Mouse (Mus musculus) forebrain, embryonic 10.5 days (tissue): ENCODE data around the gene Trim40. TPM values are rescaled to one million over a fixed set of nuclear protein-coding genes. Genes with fewer than 3 reads are reported as not detected.

Source experiments
- DNase-seq: peaks from one replicate; pipeline ENCODE4 v3.0.0-alpha.2; 2017; ENCODE audit warnings: low spot score; ENCODE audit errors: extremely low spot score
- H3K27ac ChIP-seq: fragments of 300-500 bp; sonication (generic); 2 replicates; pipeline ENCODE4 v1.5.1; 2016; ENCODE audit warnings: mild to moderate bottlenecking
- H3K27me3 ChIP-seq: fragments of 300-500 bp; sonication (generic); 2 replicates; pipeline ENCODE4 v1.6.1; 2016; ENCODE audit warnings: mild to moderate bottlenecking; ENCODE audit not compliant: poor library complexity, severe bottlenecking
- H3K36me3 ChIP-seq: fragments of 300-500 bp; sonication (generic); replicated peaks from 2 replicates; pipeline ENCODE4 v1.6.1; 2016; ENCODE audit warnings: mild to moderate bottlenecking, moderate library complexity
- H3K4me1 ChIP-seq: fragments of 300-500 bp; sonication (generic); 2 replicates; pipeline ENCODE4 v1.6.1; 2016
- H3K4me3 ChIP-seq: fragments of 300-500 bp; sonication (generic); 2 replicates; pipeline ENCODE4 v1.5.1; 2016; ENCODE audit warnings: mild to moderate bottlenecking, moderate library complexity
- H3K9me3 ChIP-seq: fragments of 300-500 bp; sonication (generic); 2 replicates; pipeline ENCODE4 v1.6.1; 2016; ENCODE audit warnings: mild to moderate bottlenecking, moderate library complexity
- WGBS: fragments of 180-500 bp; shearing (Covaris S2); methylation state at CpG from one replicate; pipeline ENCODE4 v1.1.7; 2016; 5-methylcytosine and 5-hydroxymethylcytosine counted together
- polyA plus RNA-seq: library from polyadenylated mRNA; unstranded; fragments of >200 nt; fragmentation: Nextera tagmentation; extraction: Ambion mirVana; gene quantifications from 2 replicates; pipeline ENCODE4 v1.2.1, GENCODE M21; 2016

Gene Trim40
- polyA plus RNA-seq, 1 experiment from 2014 or later, result not detected

- no peak overlapping the region for H3K27ac ChIP-seq
- no peak overlapping the region for H3K4me3 ChIP-seq
- H3K36me3 ChIP-seq, result peaks cover 51% of the 10 kb centered on the region
- no peaks in the 10 kb centered on the region for H3K27me3 ChIP-seq
- no peaks in the 10 kb centered on the region; the same call in 1 of the 2 replicates for H3K4me1 ChIP-seq
- DNase-seq, result no peak
- no peaks in the 10 kb centered on the region for H3K9me3 ChIP-seq
- WGBS, result 95% methylated on average over 2 of the region's 2 CpGs
These were observed 39.9 kb downstream of the Trim40 start for GRCm38 (mm10) chr17:36849992-36850391.

GRCm38 (mm10) chr17:36848911-36849310 is 41.0 kb downstream of the Trim40 start:
- H3K27me3 ChIP-seq, result no peaks in the 10 kb centered on the region
- no peak overlapping the region for H3K27ac ChIP-seq
- H3K4me1 ChIP-seq, result peaks cover 4% of the 10 kb centered on the region
- DNase-seq, result no peak
- no peak overlapping the region for H3K4me3 ChIP-seq
- H3K36me3 ChIP-seq, result peaks cover 40% of the 10 kb centered on the region
- H3K9me3 ChIP-seq, result no peaks in the 10 kb centered on the region
- 88% methylated on average over 5 of the region's 5 CpGs for WGBS

GRCm38 (mm10) chr17:36844725-36845124 is 45.2 kb downstream of the Trim40 start:
- H3K27me3 ChIP-seq, result no peaks in the 10 kb centered on the region
- H3K36me3 ChIP-seq, result peaks cover 16% of the 10 kb centered on the region; the same call in 1 of the 2 replicates
- H3K4me1 ChIP-seq, result peaks cover 6% of the 10 kb centered on the region
- no peak overlapping the region for H3K27ac ChIP-seq
- DNase-seq, result no peak
- WGBS, result 90% methylated on average over 1 of the region's 1 CpGs
- H3K9me3 ChIP-seq, result no peaks in the 10 kb centered on the region
- no peak overlapping the region for H3K4me3 ChIP-seq

GRCm38 (mm10) chr17:36844286-36844719 is 45.6 kb downstream of the Trim40 start:
- Histone ChIP-seq H3K4me1 (peaks cover 6% of the 10 kb centered on the region), H3K9me3 (no peaks in the 10 kb centered on the region), H3K27ac (no peak overlapping the region), H3K36me3 (peaks cover 16% of the 10 kb centered on the region; the same call in 1 of the 2 replicates), H3K4me3 (no peak overlapping the region), H3K27me3 (no peaks in the 10 kb centered on the region)
- DNase-seq, result no peak

- WGBS, result 84% methylated on average over 7 of the region's 7 CpGs
- Histone ChIP-seq H3K27me3 (no peaks in the 10 kb centered on the region), H3K36me3 (peaks cover 19% of the 10 kb centered on the region), H3K4me3 (no peak overlapping the region), H3K27ac (no peak overlapping the region), H3K9me3 (no peaks in the 10 kb centered on the region), H3K4me1 (peaks cover 6% of the 10 kb centered on the region; the same call in 1 of the 2 replicates)
- DNase-seq, result no peak
These were observed 46.2 kb downstream of the Trim40 start for GRCm38 (mm10) chr17:36843696-36844095.

- Histone ChIP-seq H3K9me3 (no peaks in the 10 kb centered on the region), H3K36me3 (peaks cover 14% of the 10 kb centered on the region), H3K4me3 (no peak overlapping the region), H3K27me3 (no peaks in the 10 kb centered on the region), H3K27ac (no peak overlapping the region), H3K4me1 (peaks cover 21% of the 10 kb centered on the region)
- DNase-seq, result no peak
These were observed 48.9 kb downstream of the Trim40 start for GRCm38 (mm10) chr17:36840961-36841445.

- H3K4me1 ChIP-seq, result peaks cover 24% of the 10 kb centered on the region
- H3K4me3 ChIP-seq, result no peak overlapping the region
- no peak overlapping the region for H3K27ac ChIP-seq
- 84% methylated on average over 3 of the region's 3 CpGs for WGBS
- no peak for DNase-seq
- H3K27me3 ChIP-seq, result no peaks in the 10 kb centered on the region
- H3K36me3 ChIP-seq, result peaks cover 14% of the 10 kb centered on the region
- no peaks in the 10 kb centered on the region for H3K9me3 ChIP-seq
These were observed 50.0 kb downstream of the Trim40 start for GRCm38 (mm10) chr17:36839931-36840330.

- H3K4me3 ChIP-seq, result no peak overlapping the region
- peaks cover 14% of the 10 kb centered on the region for H3K36me3 ChIP-seq
- no peak for DNase-seq
- WGBS, result 89% methylated on average over 5 of the region's 5 CpGs
- no peak overlapping the region for H3K27ac ChIP-seq
- H3K27me3 ChIP-seq, result no peaks in the 10 kb centered on the region
- H3K4me1 ChIP-seq, result peaks cover 21% of the 10 kb centered on the region
- H3K9me3 ChIP-seq, result no peaks in the 10 kb centered on the region
These were observed 50.9 kb downstream of the Trim40 start for GRCm38 (mm10) chr17:36839001-36839400.

GRCm38 (mm10) chr17:36836874-36837647 is 52.9 kb downstream of the Trim40 start, which contains the start of gene Trim26:
Gene Trim26 (plus strand): TSS chr17:36837134.
- under 1% methylated on average over 58 of the region's 58 CpGs for WGBS
- no peaks in the 10 kb centered on the region for H3K9me3 ChIP-seq
- peak within 1 kb of the TSS; percentile 75 for H3K4me3 ChIP-seq
- DNase-seq, result peak; percentile 95
- peak within 1 kb of the TSS; percentile 95 for H3K27ac ChIP-seq
- peaks cover 7% of the 10 kb centered on the region for H3K36me3 ChIP-seq
- no peaks in the 10 kb centered on the region for H3K27me3 ChIP-seq
- peaks cover 21% of the 10 kb centered on the region for H3K4me1 ChIP-seq

GRCm38 (mm10) chr17:36836427-36836812 is 53.5 kb downstream of the Trim40 start:
- H3K27me3 ChIP-seq, result no peaks in the 10 kb centered on the region
- WGBS, result 14% methylated on average over 3 of the region's 3 CpGs
- H3K4me1 ChIP-seq, result peaks cover 21% of the 10 kb centered on the region
- H3K4me3 ChIP-seq, result peak overlapping the region; percentile 75
- peak overlapping the region; percentile 95 for H3K27ac ChIP-seq
- DNase-seq, result peak; percentile 16
- H3K9me3 ChIP-seq, result no peaks in the 10 kb centered on the region
- peaks cover 5% of the 10 kb centered on the region; the same call in 1 of the 2 replicates for H3K36me3 ChIP-seq

GRCm38 (mm10) chr17:36835591-36836426 is 54.1 kb downstream of the Trim40 start:
- no peaks in the 10 kb centered on the region for H3K27me3 ChIP-seq
- H3K9me3 ChIP-seq, result no peaks in the 10 kb centered on the region
- H3K36me3 ChIP-seq, result peaks cover 5% of the 10 kb centered on the region; the same call in 1 of the 2 replicates
- H3K4me1 ChIP-seq, result peaks cover 18% of the 10 kb centered on the region
- H3K27ac ChIP-seq, result 0 out of 2 replicates have a peak overlapping the region, but pooled peaks have one; percentile 95
- DNase-seq, result peak; percentile 42
- 36% methylated on average over 12 of the region's 12 CpGs for WGBS
- peak overlapping the region; percentile 75 for H3K4me3 ChIP-seq

GRCm38 (mm10) chr17:36832694-36833093 is 57.2 kb downstream of the Trim40 start:
- Histone ChIP-seq H3K27me3 (no peaks in the 10 kb centered on the region), H3K36me3 (no peaks in the 10 kb centered on the region), H3K27ac (no peak overlapping the region), H3K4me3 (no peak overlapping the region), H3K4me1 (peaks cover 13% of the 10 kb centered on the region), H3K9me3 (no peaks in the 10 kb centered on the region)
- DNase-seq, result no peak
- WGBS, result 60% methylated on average over 4 of the region's 4 CpGs
